Mouse (Mus musculus) gastrocnemius, adult 18-20 months (tissue): ENCODE data around the gene Gfod2. TPM values are rescaled to one million over a fixed set of nuclear protein-coding genes. Genes with fewer than 3 reads are reported as not detected.
A peak's percentile ranks its signal among the peaks of the same experiment; 100 is the strongest.

Experiments used
- DNase-seq: peaks from one replicate; pipeline ENCODE4 v3.0.0; 2021; ENCODE audit warnings: low spot score
- long read RNA-seq, 2 experiments: library from polyadenylated mRNA; stranded (forward); transcript quantifications; one replicate each; pipeline ENCODE4 v2.0.0; 2021
- total RNA-seq, 2 experiments: library from RNA; stranded (reverse); gene quantifications; 2 replicates each; pipeline ENCODE4 v1.2.3; 2021

The Gfod2 gene
- total RNA-seq: 1 to 10 TPM; 6.9 to 8.4 TPM
- long read RNA-seq, experiment 1, full-length matches to known transcripts: 6 of 13 reads
- long read RNA-seq, experiment 1, partial matches to known transcripts: 0 of 13 reads
- long read RNA-seq, experiment 1, other reads (novel, unspliced or antisense): 7 of 13 reads
- long read RNA-seq, experiment 2, full-length matches to known transcripts: 9 of 14 reads
- long read RNA-seq, experiment 2, partial matches to known transcripts: 0 of 14 reads
- long read RNA-seq, experiment 2, other reads (novel, unspliced or antisense): 5 of 14 reads

GRCm38 (mm10) chr8:105758277-105759108, at the start of gene Gfod2:
Gene Gfod2 (minus strand): TSS chr8:105758664.
- peak; percentile 98 for DNase-seq

GRCm38 (mm10) chr8:105807766-105808165, 49.3 kb upstream of the Gfod2 start:
- no peak for DNase-seq

GRCm38 (mm10) chr8:105805964-105806363, 47.5 kb upstream of the Gfod2 start:
- DNase-seq: no peak

GRCm38 (mm10) chr8:105805346-105805745, 46.9 kb upstream of the Gfod2 start:
- DNase-seq: no peak

- no peak for DNase-seq
Observed at GRCm38 (mm10) chr8:105804797-105805196, 46.3 kb upstream of the Gfod2 start.

GRCm38 (mm10) chr8:105801153-105801904, 42.9 kb upstream of the Gfod2 start:
- DNase-seq: no peak

- DNase-seq: peak; percentile 90
Observed at GRCm38 (mm10) chr8:105799091-105799812, 40.8 kb upstream of the Gfod2 start.

- DNase-seq: peak; percentile 51
Observed at GRCm38 (mm10) chr8:105798408-105798807, 39.9 kb upstream of the Gfod2 start.

- no peak for DNase-seq
Observed at GRCm38 (mm10) chr8:105795785-105796184, 37.3 kb upstream of the Gfod2 start.

GRCm38 (mm10) chr8:105794009-105794598, 35.6 kb upstream of the Gfod2 start:
- no peak for DNase-seq

GRCm38 (mm10) chr8:105793331-105793730, 34.9 kb upstream of the Gfod2 start:
- DNase-seq: no peak

- no peak for DNase-seq
Observed at GRCm38 (mm10) chr8:105789626-105790025, 31.2 kb upstream of the Gfod2 start.

GRCm38 (mm10) chr8:105788927-105789326, 30.5 kb upstream of the Gfod2 start:
- DNase-seq: no peak

GRCm38 (mm10) chr8:105788241-105788640, 29.8 kb upstream of the Gfod2 start:
- DNase-seq: peak; percentile 33

GRCm38 (mm10) chr8:105780298-105780697, 21.8 kb upstream of the Gfod2 start:
- DNase-seq: no peak

GRCm38 (mm10) chr8:105777833-105778232, 19.4 kb upstream of the Gfod2 start:
- no peak for DNase-seq

GRCm38 (mm10) chr8:105774498-105774897, 16.0 kb upstream of the Gfod2 start:
- DNase-seq: no peak

- DNase-seq: no peak
Observed at GRCm38 (mm10) chr8:105773441-105773861, 15.0 kb upstream of the Gfod2 start.

- no peak for DNase-seq
Observed at GRCm38 (mm10) chr8:105771398-105772175, 13.1 kb upstream of the Gfod2 start.

- DNase-seq: no peak
Observed at GRCm38 (mm10) chr8:105770609-105771008, 12.1 kb upstream of the Gfod2 start.
